Mouse (Mus musculus) kidney, adult 8-10 months (tissue): ENCODE data around the gene Utrn.
A peak's percentile ranks its signal among the peaks of the same experiment; 100 is the strongest.

Source experiments
- DNase-seq, 2 experiments: peaks; one replicate each; pipeline ENCODE4 v3.0.0; 2022

Gene Utrn

DNA sequence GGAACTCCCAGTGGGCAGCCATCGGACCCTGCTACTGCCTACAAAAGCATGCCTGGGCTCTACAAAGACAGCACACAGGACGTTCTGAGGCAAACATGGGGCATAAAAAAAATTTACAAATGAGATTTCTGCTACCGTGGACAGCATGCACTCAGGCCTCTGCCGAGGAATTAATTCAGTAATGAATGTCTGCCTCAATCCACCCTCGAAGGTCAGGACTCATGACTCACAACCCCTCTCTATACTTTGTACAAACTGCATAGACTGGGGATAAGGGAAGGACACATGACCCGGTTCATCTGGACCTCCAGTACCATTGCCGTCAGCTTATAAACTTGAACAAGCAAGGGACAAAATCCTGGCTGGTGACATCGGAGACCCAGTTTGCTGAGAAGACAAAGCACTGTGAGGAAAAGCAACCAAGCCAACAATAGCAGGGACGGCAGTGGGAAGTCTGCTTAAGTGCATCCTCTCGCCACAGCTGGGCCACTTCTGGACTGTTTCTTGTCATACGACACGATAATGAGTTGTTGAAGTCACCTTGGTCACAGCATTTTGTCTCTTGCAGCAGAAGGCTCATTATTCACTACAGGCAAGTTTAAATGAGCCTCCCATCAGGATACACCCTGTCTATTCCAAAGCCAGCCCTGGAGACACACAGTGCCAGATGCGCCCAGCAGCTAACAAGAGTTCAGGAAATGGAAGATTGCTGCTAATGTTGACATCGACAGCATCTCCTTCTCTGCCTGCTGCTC, 144.7 kb downstream of the Utrn start:
- no peak for DNase-seq

DNA sequence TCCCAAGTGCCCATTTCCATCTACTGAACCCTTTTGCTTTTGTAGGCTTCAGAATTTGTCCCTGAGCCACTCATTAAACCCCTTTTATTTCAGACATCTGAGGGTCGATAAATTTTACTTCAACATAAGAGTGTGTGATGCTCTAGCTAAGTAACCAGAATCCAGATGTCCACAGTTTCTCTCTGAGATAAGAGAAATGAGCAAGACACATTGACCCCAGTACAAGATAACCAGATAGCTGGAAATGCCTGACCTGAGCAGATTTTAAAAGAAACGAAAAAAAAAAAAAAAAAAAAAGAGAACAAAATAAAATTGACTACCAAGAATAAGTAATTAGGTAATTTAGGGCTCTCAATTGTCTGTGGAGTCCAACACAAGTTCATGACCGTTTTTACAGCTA, 145.9 kb downstream of the Utrn start:
- DNase-seq: no peak

DNA sequence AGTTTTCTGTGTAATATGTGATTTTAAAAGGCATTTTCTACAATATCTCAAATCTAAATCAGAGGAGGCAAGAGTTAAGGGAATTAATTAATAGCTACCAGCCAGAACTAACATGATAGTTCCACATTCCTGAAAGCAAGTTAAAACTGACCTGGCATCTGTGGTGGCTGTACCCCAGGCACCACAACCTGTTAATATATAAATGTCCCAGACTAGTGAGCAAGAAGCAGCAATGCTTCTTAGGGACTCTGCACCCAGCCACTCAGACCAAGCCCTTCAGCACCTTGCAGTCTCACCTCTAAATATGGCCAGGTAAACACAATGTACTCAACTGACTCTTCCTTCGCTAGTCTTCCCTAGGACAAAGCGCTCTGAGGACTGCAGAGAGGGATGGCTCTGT, 147.1 kb downstream of the Utrn start:
- DNase-seq: peak in 1 of 2 experiments; percentile 49

DNA sequence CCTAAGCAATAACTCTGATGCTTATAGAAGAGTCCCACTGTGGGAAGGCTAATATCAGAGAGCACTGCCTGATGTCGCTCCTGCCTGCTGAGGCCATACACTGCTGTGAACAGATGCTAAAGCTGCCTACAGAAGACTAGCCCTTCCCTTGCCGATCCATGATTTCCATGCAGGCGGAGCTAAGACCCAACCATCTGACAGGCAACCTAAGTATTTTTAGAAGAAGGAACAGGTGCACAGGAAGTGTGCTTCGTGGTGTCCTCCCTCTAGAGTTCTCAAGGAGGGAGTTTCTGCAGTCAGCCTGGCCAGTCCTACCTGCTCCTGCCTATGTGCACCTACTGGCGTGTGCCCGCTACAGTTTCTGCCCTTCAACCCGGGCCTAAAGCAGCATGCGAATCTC, 150.8 kb downstream of the Utrn start:
- no peak for DNase-seq

DNA sequence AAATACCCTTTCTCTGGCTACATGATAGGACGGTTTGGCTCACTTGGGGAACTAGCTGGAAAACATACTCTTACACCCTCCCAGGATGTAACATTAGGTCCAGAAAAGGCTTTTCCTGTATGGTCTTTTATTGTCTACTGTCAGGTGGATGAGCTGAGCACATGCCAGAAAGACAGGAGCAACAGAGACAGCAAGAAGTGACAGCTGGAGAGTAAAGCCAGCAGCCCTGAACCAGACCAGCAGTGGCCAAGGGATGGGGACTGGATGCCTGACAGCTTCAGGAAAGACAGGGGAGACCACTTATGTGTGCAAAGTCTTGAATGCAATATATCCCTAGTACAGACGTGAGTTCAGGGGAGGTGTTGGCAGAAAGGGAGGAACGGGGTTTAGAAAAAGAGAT, 151.8 kb downstream of the Utrn start:
- no peak for DNase-seq

GRCm38 (mm10) chr10:12716657-12717327, 152.4 kb downstream of the Utrn start:
- DNase-seq: no peak

GRCm38 (mm10) chr10:12713236-12713855, 155.8 kb downstream of the Utrn start:
- DNase-seq: no peak

DNA sequence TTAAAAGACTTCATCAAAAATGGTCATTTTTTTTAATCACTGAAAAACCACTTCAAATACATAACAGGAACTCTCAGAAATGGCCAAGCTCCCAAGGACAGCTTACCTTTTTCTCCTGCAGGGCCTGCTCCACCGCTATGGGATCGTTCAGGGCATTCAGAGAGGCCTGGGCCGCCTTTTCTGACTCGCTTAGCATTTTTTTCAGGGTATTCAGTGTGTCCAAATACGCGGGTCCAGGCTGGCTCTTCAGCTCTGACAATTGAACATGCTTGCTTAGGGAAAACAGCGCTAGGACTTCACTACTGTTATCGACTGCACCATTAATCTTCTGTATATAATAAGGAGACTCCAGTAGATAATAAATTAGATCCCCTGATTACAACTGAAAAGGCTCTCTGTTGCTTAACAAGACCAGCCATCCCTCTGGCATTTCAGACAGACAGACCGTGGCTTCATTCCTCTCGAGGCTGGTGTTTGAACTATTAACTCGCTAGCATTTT, 157.8 kb downstream of the Utrn start:
- DNase-seq: no peak

- DNase-seq: no peak
Measured at GRCm38 (mm10) chr10:12706516-12706915, 162.6 kb downstream of the Utrn start.

DNA sequence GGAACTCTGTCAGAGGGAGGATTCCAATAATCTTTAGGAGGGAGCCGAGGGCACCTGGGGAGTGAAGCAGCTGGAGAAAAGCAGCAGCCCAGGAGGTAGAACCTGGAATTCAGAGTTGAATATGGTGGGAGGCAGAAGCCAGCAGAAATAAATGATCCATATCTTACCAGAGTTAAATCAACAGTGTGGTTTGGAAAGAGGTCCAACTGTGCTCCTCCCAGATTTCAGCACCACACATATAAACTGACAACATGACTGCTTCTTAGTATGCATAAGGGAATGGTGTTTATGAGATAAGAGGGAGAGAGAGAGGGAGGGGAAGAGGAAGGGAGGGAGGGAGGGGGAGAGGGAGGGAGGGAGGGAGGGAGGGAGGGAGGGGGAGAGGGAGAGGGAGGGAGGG, 163.2 kb downstream of the Utrn start:
- DNase-seq: no peak

DNA sequence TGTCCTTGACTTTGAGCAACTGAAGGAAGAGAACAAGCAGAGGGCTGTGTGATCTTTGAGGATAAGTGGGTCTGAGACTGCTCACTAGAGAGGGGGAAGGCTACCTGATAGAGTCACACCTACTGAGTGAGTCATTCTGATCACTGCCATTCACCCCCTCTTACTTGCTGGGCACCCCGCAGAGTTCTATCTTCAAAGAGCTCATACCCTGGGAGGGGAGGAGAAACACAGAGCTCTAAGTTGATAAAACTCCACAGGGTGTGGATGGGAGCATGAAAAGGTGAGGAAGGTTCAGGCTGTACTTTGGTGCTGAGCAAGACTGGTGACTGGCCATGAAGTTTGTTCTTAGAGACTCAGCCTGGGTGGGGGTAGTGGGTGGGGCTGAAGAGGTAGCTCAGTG, 164.9 kb downstream of the Utrn start:
- DNase-seq: no peak

DNA sequence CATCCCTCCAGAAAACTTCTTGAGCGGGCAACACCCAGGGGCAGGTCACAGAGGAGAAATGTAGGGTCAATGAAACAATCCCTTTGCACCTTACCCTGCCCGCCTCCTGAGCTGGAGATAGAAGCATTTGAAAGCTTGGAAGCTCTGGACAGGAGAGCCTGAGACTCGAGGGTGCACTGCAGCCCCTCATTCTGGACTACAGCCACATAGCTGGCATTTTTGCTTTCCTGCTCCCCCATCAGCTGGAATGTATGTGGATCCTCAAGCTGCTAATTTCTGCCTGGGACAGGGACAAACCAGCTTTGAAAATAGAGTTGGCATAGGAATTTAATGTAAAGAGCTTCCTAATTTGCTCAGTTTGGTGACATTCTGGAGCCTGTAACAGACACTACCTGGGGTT, 165.6 kb downstream of the Utrn start:
- DNase-seq: no peak

GRCm38 (mm10) chr10:12702140-12702539, 167.0 kb downstream of the Utrn start:
- DNase-seq: no peak

DNA sequence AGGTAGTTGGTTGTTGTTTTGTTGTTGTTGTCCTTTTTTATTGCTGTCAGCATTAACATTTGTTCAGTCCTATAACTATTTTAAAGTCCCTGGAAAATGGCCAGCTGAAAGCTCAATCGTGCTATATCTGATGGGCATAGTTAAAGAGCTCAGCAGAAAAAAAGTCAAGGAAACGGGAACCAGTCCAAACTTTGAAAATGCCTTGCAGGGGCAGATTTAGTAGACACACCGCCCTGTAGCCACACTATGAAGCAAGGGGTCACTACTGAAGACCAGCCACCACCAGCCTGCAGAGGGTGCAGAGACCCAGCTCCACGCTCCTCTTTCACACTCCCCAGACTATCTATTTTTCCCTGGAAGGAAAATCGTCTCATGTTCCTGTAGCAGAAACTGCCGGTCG, 167.5 kb downstream of the Utrn start:
- no peak for DNase-seq

DNA sequence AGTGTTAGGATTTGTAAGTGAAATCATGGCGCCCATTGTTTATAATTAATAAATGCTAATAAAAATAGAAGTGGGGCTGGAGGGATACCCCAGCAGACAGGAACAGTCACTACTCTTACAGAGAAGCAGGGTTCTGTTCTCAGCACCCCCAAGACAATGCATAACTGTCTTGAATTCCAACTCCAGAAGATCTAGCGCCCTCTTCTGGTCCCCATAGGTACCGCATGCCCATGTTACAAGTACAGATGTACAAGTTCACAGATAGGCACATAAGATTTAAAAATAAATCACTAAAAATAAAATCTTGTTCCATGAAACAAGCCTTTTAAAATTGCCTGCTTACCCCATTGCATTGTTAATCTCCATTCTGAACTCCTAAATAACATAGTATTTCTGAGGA, 168.6 kb downstream of the Utrn start:
- DNase-seq: no peak

- no peak for DNase-seq
Measured at GRCm38 (mm10) chr10:12697902-12698301, 171.3 kb downstream of the Utrn start.

DNA sequence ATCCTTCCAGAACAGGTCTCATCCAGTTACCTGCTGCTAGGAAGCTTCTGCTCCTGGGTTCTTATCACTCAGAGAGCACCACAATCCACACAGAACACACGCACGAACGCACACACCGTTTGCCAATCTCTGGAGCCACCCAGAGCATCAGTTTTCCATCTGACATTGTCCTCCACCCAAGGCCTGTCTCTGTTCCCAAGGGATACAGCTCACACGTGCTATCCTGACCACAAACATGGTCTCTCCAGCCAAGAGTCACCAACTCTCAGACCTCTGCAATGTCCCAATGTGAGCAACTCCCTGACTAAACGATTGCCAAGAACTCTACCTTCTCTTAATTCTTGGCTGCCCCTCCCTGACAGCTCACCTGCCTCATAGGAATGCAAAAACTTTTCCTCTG, 172.5 kb downstream of the Utrn start:
- DNase-seq: no peak

- DNase-seq: peak; percentile 10 to 17
Measured at GRCm38 (mm10) chr10:12694774-12695173, 174.4 kb downstream of the Utrn start.

- peak; percentile 68 to 85 for DNase-seq
Measured at GRCm38 (mm10) chr10:12690601-12691000, 178.6 kb downstream of the Utrn start.

- DNase-seq: no peak
Measured at GRCm38 (mm10) chr10:12685683-12686082, 183.5 kb downstream of the Utrn start.

GRCm38 (mm10) chr10:12684018-12684417, 185.1 kb downstream of the Utrn start:
- DNase-seq: no peak

GRCm38 (mm10) chr10:12673309-12673708, 195.9 kb downstream of the Utrn start:
- no peak for DNase-seq

- no peak for DNase-seq
Measured at GRCm38 (mm10) chr10:12671608-12672007, 197.6 kb downstream of the Utrn start.

- DNase-seq: no peak
Measured at GRCm38 (mm10) chr10:12662035-12662434, 207.1 kb downstream of the Utrn start.
